Mouse (Mus musculus) c-Kit-positive CD71-negative TER-119-negative erythroid progenitor cells, embryonic 14.5 days (primary cell): ENCODE data around the gene Rnf144b.

ENCODE experiments used
- DNase-seq: peaks from one replicate; pipeline ENCODE4 v3.0.0-alpha.2; 2013; ENCODE audit warnings: low read depth

Rnf144b gene

DNA sequence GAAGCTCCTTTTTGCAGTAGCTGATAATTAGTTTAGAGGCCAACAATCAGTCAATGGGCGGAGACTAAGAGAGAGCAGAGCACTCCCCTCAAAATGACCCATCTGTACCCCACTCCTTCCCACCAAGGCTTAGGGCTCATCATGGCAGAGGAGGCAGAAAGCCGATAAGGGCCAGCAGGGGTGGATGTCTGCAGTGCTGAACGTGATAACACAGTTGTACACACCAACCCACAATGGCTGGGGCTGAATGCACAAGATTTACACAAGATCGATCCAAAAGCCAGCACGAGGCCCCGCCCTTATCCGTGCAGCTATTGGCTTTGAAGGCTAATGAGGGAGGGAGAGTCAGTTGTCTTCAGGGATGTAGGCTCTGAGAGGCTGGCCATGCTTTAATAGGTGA, 58.3 kb downstream of the Rnf144b start:
- DNase-seq = no peak

DNA sequence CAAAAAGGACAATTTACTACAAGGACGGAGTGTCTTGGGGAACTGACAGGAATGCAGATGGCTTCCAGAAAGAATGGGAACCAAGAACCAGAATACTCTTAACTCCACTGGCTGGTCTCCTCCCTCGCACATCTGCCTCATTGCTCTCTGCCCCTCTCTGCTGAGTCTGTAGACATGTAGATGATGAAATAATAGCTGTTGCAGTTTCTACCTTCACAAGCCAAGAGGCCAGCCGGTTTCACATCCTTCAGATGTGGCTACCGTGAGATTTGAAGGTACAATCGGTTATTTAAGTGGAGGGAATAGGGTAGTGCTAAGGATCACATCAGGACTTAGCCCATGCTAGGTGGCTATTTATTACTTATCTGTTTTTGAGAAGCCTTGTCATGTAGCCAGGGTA, 59.9 kb downstream of the Rnf144b start:
- no peak for DNase-seq

DNA sequence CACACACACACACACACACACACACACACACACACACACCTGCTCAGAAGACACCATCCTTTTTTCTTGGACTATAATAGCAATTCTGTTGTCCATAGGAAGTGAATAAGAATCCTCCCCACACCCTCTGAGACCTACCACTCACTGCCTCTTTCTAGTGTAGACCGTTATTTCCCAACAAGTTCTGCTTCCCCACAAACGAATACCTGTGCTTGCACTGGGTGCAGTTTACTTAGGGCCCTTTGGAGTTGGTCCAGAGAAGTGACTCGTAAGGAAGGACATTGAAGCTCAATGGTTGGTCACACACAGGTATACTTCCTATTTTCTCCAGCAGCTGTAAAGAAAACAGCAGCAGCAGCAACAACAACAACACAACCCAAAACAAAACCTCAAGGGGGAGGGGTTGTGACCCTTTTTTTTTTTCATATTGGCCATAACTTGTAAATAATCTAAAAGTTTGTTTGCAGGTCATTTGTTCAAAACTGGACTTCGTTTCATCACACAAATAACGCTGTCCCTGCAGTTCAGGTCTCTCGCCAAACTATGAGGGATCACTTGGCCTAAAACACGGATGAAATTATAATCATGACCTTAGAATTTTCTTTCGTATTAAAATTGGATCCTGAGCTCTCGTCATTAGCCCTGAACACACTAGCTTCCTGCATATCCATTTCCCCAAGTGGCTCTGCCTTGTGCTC, 60.7 kb downstream of the Rnf144b start:
- DNase-seq = no peak

DNA sequence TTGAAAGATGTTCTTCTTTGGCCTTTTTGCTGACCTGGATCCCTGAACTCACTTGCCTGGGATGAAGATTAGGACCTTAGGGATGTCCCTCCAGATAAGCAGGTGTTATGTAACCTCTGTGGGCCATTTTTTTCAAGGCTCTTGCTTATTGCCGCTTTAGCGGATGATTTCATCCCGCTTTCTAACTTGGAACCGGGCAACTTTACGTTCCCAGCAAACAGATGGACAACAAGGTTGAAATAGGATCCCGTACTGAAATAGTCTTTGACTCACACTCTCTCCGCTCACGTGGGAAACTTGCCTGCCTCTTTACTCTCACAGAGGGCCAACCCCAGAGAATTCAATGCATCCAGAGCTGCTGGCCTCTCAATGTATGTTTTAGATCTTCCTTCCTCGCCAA, 61.3 kb downstream of the Rnf144b start:
- DNase-seq = no peak

DNA sequence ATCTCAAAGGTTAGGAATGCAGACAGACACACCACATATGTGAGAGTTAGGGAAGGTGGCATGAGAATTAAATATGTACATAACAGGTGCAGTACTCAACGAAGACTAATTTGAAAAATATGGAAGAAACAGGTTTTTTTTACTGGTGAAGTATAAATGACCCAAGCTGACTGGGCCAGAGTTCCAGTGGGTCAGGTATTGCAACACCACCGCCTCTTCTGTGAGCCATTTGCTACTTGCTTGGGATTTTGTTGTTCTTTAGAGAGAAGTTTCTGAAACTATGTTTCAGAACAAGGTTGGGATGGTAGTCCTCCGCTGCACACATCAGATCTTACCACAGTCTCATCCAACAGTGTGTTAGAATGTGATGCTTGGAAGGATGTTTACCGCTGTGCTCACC, 65.4 kb downstream of the Rnf144b start:
- no peak for DNase-seq

DNA sequence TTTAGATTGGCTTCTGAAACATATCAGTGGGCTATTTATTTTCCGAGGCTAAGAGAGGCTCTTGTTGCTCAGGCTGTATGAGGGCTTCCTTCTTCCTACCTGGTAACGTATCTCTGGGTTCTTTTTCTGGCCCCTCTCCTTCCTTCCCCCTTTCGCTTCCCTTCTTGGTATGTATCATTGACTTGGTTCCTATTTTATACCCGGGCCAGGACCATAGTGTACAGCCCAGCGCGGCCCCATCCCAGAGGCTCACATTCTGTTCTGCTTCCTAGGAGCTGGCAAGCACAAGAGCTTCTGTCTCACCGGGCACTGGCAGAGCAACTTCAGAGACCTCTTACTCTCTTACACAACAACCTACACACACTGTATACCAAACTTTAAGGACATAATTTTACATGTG, 67.5 kb downstream of the Rnf144b start:
- DNase-seq = no peak

DNA sequence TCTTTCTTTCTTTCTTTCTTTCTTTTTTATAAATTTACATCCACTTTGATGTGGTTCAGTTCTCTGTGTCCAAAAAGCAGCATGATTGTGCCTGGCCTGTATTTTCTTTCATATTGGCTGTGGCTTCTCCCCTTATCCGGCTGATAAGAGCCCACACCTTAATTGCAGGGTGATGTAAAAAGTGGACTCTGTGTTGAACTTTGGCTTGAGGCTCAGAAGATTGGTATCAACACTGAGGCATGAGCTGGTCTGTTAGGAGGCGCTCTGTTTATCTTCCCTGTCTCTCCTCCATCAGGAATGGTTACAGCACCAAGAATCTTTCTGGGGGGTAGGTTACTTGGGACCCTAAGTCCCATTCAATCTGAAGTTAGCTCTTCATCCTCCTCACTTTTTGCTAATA, 69.7 kb downstream of the Rnf144b start:
- DNase-seq = no peak

DNA sequence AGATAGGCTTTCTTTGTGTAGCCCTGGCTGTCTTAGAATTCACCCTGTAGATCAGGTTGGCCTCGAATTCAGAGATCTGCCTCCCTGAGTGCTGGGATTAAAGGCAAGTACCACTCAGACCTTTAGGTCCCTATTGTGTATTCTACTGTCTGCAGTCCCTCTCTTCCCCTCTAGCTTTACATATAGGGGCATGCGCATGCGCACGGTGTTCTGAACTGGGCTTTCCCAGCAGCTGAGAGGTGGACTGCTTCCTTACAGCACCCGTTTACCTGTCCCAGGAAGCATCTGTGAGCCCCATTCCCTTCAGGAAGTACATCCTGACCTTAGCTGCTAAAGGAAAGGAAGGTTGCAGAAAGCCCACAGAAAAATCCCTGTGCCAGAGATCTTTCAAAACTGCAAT, 70.3 kb downstream of the Rnf144b start:
- DNase-seq = no peak

DNA sequence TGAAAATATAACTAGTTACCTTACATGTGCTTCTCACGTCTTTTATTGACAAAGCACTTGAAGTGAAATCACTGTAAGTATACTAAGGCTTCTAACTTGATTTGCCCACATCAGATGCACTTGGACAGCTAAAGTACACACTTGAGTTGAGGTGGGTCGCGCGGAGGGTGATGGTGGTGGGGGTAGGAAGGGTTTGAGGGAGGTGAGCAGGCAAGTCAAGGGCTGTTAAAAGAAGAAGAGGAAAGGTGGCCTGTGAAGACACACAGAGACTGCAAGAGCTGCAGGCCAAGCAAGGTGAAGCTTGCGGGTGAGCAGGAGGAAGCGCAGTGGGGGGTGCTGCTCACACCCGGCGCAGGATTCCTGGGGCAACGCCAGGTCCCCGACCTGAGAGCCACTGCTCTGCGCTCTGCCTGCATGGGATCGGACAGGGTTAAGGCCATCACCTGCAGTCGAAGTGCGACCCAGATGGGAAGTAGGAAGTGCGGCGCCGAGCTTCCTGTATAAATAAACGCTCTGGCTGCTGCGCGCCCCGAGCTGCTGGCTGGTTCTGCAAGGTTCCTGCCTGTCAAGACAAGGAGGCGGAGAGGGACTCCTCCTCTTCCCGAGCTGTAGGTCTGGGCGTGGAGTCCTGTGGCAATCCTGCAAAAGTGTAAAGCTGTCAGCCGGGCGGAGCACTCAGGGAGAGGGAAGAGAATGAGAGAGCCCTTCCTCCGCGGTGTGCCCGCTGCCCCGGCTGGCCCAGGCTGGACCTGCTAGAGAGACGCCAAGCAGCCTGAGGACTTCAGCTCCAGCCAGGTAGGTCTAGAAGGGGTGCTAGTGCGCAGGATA, 71.1 kb downstream of the Rnf144b start:
- no peak for DNase-seq

DNA sequence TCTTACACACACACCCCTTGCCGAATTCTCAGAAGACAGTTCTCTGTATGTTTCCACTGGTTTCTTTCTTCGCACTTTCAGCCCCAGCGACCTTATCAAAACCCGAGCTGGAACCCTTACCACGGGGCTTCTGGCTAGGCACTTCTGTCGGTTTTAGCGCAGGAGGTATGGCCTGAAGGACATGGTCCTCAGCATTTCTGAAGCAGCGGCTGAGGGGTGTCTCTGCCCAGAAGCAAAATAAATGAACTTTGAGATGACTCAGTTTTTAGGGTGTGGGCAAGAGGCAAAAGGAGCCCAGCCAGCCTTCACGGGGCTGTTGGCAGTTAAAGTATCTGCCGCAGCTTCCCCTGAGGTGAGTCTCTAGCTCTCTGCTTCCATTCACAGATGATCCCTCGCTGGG, 72.2 kb downstream of the Rnf144b start:
- DNase-seq = no peak

DNA sequence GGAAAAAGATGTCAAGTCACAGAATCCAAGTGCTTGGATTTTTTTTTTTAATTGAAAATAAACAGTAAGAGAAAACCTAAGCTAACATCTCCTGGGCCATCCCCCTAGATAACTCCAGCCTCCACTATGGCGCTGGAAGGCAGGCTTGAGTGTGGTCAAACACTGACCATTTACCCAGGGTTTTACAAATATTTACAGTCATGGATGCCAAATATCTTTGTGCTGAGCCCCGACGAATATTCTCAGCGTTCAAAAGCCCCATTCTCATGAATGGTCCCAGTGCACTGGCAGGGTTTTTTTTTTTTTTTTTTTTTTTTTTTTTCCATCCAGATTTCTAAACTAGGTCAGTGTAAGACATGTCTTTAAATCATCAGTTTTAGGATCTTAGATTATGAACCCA, 73.0 kb downstream of the Rnf144b start:
- DNase-seq = no peak

DNA sequence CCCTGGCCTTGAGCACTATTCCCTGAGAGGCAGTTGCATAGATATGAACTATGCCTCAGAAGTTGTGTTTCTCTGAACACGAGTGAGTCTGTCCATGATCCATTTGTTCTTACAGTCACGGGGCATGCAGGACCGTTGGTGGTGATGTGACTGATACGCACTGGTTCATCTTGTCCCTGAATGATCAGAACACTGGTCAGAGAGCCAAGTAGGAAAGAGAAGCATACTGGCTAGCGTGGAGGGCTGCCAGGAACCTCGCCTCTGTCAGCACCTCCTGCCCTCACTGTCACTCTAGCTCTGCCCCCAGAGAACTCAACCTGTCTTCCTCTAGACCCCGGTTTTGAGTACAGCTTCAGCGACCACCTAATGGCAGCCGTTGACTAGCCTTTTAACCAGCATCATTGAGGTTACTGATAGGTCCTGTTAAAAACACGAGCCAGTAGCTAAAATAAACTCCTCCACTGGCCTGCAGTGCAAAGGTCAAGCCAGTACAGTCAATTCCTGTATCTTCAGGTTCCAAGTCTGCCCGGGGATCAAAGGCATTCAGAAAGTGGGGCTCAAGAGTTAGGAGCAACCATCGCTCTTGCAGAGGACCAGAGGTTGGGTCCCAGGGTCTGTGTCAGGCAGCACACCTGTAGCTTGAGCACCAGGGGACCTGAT, 77.7 kb downstream of the Rnf144b start:
- DNase-seq = no peak

DNA sequence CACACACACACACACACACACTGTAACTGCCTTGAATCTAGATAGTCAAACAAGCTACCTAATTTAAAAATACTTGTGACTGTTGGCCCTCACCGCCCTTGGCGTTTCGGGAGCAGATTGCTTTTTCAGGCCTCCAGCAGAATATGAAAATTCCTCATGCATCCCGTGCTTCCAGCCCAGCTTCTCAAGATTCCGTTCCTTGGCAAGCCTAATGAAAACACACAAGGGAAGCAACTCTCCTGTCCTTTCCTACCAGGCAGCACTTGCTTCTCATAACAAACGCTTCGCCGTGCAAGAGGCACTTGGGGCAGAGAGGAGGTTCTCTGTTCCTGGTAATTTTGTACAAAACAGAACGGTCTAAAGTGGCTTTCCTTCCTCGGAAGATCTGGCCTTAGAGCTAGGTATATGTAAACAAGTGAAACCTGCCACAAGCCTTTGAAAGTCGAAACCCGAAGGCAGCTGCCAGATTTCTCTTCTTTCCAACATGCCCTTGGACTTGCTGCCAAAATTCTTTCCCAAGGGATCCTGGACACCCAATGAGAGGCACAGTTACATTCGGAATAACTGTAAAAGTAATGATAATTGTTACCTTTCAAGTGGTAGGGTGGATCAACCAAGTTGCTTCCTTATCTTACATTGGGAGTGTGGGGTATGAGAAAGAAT, 79.6 kb downstream of the Rnf144b start:
- no peak for DNase-seq

DNA sequence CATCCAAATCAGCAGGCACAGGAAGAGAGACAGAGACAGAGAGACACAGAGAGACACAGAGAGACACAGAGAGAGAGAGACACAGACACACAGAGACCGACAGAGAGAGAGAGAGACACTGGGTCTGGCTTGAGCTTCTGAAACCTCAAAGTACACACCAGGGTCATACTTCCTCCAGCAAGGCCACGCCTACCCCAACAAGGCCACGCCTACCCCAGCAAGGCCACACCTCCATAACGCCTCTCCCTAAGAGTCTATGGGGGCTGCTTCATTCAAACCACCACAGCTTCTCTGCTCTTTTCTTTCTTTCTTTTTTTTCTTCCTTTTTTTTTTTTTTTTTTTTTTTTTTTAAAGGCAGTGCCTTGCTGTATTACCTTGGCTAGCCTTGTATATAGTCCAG, 88.0 kb downstream of the Rnf144b start:
- no peak for DNase-seq

DNA sequence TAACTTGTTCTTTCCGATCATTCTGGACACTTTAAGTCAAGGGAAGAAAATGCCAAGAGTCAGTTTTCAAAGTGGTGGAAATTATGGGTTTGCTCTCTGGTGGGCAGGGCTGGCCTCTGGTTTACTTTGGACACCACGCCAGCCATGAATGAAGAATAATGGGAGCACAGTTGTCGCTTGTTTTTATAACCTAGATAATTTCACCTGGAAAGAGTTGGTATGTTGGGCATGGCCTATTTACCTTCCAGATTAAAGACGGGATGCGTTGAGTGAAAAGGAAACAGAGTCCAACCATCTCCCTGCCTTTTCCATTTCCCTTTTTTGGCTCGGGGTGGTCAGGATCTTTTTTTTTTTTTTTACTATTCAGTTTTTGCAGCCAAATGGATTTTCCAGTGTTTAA, 88.5 kb downstream of the Rnf144b start:
- no peak for DNase-seq

DNA sequence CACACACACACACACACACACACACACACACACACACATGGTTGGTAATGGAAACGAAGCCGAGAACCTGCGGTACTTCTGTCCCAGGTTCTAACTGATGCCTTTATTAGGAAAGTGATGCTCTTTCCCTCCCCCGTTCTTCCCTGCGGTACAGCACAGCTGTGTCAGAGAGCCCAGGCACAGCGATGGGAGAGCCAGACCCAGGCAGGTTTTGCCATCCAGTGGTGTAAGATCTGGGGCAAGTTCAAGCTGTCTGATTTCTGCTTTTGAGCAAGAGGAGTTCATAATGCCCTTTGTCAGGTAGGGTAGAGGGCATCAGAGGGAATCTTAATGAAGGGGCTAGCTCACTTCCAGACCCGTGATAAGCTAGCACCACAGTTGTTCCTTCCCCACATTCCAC, 89.1 kb downstream of the Rnf144b start:
- DNase-seq = no peak

DNA sequence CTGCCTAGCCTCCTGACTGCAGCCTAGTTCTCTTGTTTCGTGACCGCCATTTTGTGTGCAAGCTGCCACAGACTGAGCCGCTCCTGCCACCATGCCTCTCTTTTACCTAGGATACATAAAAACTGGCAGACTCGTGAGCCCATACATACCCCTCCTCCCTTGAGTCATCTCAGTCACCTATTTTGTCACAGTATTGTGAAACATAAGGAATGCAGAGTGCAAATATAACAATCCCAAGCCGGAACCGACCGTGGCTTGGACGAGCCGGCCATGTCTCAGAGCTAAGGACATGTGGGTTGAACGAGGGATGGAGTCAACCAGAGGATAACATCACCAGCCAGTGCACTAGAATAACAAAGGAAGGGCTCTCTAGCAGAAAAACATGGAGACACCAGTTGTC, 91.4 kb downstream of the Rnf144b start:
- DNase-seq = no peak

DNA sequence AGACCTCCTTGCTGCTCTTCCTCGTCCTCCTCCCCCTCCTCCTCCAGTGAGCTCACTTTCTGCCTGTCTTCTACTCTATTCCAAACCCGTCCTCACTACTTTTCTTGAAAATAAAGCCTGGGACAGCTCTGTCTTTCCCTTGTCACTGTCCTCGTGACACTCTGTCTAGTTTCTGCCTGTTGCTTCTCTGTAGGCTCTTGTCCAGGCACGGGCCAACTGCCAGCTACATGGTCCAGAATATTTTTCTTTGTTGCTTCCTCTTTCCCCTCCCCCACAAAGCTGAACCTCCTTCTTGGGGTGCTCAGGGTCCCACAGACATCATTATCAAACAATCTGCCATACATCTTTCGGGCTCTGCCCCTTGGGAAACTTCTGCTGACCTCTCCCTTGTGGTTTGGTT, 92.4 kb downstream of the Rnf144b start:
- DNase-seq = no peak

DNA sequence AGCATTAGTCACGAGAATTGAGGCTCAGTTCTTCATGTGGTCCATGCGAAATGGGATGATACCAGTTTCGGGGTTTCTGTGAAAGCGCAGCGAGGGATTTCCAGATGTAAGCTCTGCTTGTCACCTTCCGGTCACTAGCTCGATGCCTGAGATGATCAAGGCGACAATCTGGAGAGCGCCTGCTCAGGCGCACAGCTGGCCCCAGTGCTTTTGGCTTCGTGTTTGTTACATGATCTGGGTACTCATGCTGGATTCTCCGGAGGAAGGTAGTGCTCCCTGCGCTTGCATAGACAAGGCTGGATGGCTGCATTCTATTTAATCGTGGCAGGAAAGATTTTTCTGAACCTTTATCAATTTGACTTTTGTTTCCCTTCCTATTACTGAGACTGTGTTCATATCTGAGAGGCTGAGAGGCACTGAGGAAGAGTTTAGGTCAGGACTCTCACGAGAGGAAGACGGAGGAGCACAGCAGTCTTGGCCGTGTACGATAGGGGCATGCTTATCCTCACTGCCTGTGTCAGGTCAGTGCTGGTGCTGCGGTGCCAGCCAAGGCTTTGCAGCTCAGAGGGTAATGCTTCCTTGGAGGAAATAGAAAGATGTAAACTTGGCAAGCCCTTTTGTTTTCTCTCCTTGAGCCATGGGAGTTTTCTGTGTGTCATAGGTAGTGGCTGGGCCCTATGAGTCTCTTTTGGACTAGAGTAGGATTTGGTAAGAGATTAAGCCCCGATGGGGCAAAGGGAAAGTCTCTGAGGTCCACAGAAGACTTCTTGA, 93.5 kb downstream of the Rnf144b start:
- DNase-seq = no peak

DNA sequence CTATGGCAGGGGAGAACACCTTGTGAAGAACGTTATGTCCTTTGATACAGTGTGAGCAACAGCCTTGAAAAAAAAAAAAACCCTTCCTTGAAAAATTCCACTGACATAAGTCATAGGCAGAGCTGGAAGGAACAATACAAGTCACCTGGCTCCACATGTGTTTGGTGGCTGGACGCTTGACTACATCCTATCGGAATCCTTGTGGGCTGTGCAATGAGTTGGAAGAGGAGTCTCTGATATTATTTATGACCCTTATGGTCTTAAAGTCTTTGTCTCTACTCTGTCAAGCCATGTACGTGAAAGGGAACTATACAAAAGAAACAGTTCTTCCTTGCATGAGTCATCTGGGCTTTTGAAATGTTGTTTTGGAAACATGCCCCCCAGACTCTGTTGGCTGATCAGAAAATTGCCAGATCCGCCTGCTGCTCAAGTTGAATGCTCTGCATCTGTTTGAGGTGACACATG, 94.7 kb downstream of the Rnf144b start:
- DNase-seq = no peak

DNA sequence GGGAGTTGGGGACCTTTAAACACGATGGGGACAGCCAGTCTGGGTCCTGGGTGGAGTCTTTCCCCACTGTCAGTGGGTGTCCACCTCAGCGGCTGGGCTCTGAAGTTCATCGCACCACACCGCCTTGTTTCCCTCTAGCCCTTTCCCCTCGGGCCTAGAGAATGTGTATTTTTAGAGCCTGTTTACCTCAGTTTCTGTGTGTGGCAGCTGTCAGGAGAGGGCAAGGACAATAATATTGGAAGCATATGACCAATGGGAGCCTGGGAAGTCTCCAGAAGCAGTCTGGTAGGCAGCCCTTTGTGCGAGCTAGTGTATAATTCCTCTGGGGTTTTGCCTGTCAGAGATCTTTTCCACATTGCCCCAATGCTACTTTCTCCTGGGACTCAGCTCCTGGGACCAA, 95.9 kb downstream of the Rnf144b start:
- no peak for DNase-seq

DNA sequence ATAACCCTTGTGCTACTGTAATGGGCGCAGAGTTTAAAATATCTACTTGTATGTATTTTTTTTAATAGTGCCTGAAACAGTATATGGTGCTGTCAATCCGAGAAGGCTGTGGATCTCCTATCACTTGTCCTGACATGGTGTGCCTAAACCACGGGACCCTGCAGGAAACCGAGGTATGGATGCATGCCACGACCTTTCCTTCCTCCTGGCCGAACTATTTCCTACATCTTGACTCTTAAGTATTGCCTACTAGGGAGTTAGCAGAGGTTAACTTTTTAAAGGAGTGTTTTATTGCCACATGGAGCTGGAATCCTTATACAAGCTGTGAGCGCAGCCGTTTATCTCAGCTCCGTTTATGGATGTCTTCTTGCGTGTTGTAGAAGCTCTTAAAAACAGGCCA, 98.0 kb downstream of the Rnf144b start:
- DNase-seq = no peak
